Mouse (Mus musculus) embryonic facial prominence, embryonic 12.5 days (tissue): ENCODE results near the gene Tox2. TPM values are rescaled to one million over a fixed set of nuclear protein-coding genes. Genes with fewer than 3 reads are reported as not detected.

Experiments used
- ATAC-seq: fragments of 200-750 bp; cut with Nextera tagmentation; 2 replicates; pipeline ENCODE4 v1.8.0; 2017; ENCODE audit not compliant: insufficient number of reproducible peaks, insufficient read depth, low FRiP score, low TSS enrichment
- H3K27ac ChIP-seq: fragments of 300-500 bp; sonication (generic); 2 replicates; pipeline ENCODE4 v1.5.1; 2016; ENCODE audit warnings: mild to moderate bottlenecking
- H3K27me3 ChIP-seq: fragments of 300-500 bp; sonication (generic); 2 replicates; pipeline ENCODE4 v1.6.1; 2016; ENCODE audit warnings: mild to moderate bottlenecking, moderate library complexity
- H3K36me3 ChIP-seq: fragments of 300-500 bp; sonication (generic); 2 replicates; pipeline ENCODE4 v1.6.1; 2016; ENCODE audit warnings: mild to moderate bottlenecking
- H3K4me1 ChIP-seq: fragments of 300-500 bp; sonication (generic); 2 replicates; pipeline ENCODE4 v1.6.1; 2016
- H3K4me2 ChIP-seq: fragments of 300-500 bp; sonication (generic); replicated peaks from 2 replicates; pipeline ENCODE4 v1.6.1; 2016; ENCODE audit warnings: mild to moderate bottlenecking, moderate library complexity
- H3K4me3 ChIP-seq: fragments of 300-500 bp; sonication (generic); 2 replicates; pipeline ENCODE4 v1.5.1; 2016; ENCODE audit warnings: mild to moderate bottlenecking
- H3K9ac ChIP-seq: fragments of 300-500 bp; sonication (generic); 2 replicates; pipeline ENCODE4 v1.6.1; 2016; ENCODE audit warnings: mild to moderate bottlenecking, moderate library complexity
- H3K9me3 ChIP-seq: fragments of 300-500 bp; sonication (generic); 2 replicates; pipeline ENCODE4 v1.6.1; 2016; ENCODE audit warnings: mild to moderate bottlenecking, moderate library complexity
- WGBS: fragments of 180-500 bp; shearing (Covaris S2); methylation state at CpG from one replicate; pipeline ENCODE4 v1.1.7; 2016; 5-methylcytosine and 5-hydroxymethylcytosine counted together
- polyA plus RNA-seq: library from polyadenylated mRNA; unstranded; fragments of >200 nt; fragmentation: Nextera tagmentation; extraction: Ambion mirVana; gene quantifications from 2 replicates; pipeline ENCODE4 v1.2.1, GENCODE M21; 2016

Gene Tox2
- polyA plus RNA-seq, 1 experiment from 2014 or later = 6.1 TPM

GRCm38 (mm10) chr2:163205737-163206490, 3.0 kb downstream of the Tox2 start:
- Histone ChIP-seq H3K9ac (no peak overlapping the region), H3K4me2 (no peak overlapping the region), H3K4me3 (no peak overlapping the region), H3K36me3 (no peaks in the 10 kb centered on the region), H3K4me1 (peaks cover 15% of the 10 kb centered on the region; the same call in 1 of the 2 replicates), H3K27ac (no peak overlapping the region), H3K9me3 (peaks cover 11% of the 10 kb centered on the region; the same call in 1 of the 2 replicates), H3K27me3 (peaks cover 46% of the 10 kb centered on the region)
- no peak for ATAC-seq
- 51% methylated on average over 17 of the region's 17 CpGs for WGBS

- H3K4me1 ChIP-seq = peaks cover 15% of the 10 kb centered on the region; the same call in 1 of the 2 replicates
- H3K27me3 ChIP-seq = peaks cover 43% of the 10 kb centered on the region
- no peak for ATAC-seq
- 100% methylated on average over 2 of the region's 2 CpGs for WGBS
- peaks cover 4% of the 10 kb centered on the region; the same call in 1 of the 2 replicates for H3K9me3 ChIP-seq
- H3K36me3 ChIP-seq = no peaks in the 10 kb centered on the region
- H3K9ac ChIP-seq = no peak overlapping the region
- H3K4me2 ChIP-seq = no peak overlapping the region
- H3K27ac ChIP-seq = no peak overlapping the region
- no peak overlapping the region for H3K4me3 ChIP-seq
Observed at GRCm38 (mm10) chr2:163207315-163207714, 4.4 kb downstream of the Tox2 start.

DNA sequence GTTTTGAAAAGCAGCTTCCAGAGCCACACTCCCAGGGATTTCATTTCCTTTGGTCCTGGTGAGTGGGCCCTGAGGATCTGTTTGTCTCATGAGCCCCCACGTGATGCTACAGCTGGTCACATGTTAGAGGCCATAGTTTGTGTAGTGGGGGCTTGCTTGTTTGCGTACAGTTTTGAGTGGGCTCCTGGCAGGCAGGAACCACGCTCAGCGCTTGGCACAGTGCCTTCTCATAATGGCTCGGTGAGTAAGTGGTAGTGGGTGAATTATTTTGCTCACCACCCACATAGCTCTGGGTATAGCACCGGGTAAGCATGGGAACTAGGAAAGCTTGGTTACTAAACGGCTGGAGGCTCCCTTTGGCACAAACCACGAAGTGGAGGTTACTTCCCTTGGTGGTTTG, 6.2 kb downstream of the Tox2 start:
- no peak for ATAC-seq
- H3K4me1 ChIP-seq = peaks cover 8% of the 10 kb centered on the region; the same call in 1 of the 2 replicates

DNA sequence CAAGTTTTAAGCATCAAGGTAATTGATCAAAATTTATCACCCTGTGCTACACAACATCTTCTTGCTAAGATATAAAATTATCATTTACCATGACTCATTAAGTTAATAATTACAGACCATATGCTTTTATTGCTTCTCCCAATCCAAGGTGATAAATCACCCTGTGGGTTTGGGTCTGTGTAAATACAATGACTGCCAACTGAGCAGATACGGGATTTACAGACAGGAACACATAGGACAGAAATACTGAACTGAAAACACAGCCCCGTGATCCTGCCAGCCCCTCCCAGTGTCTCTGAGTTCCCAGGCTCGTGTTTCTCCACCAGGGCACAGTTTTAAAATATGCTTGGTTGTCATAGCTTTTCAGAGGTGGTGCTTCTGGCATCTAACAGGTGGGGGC, 10.2 kb downstream of the Tox2 start:
- Histone ChIP-seq H3K4me1 (no peaks in the 10 kb centered on the region), H3K9me3 (no peaks in the 10 kb centered on the region), H3K9ac (no peak overlapping the region), H3K4me2 (no peak overlapping the region), H3K4me3 (no peak overlapping the region), H3K36me3 (no peaks in the 10 kb centered on the region), H3K27me3 (0 out of 2 replicates have a peak, but pooled peaks cover 5% of the 10 kb centered on the region), H3K27ac (no peak overlapping the region)
- WGBS = 55% methylated on average over 3 of the region's 3 CpGs
- ATAC-seq = no peak

More for the DNA sequence above, 6.2 kb downstream of the Tox2 start:
- no peak overlapping the region for H3K27ac ChIP-seq
- H3K9ac ChIP-seq = no peak overlapping the region
- no peak overlapping the region for H3K4me2 ChIP-seq
- H3K4me3 ChIP-seq = no peak overlapping the region
- no peaks in the 10 kb centered on the region for H3K36me3 ChIP-seq
- H3K9me3 ChIP-seq = peaks cover 4% of the 10 kb centered on the region; the same call in 1 of the 2 replicates
- H3K27me3 ChIP-seq = peaks cover 30% of the 10 kb centered on the region
- WGBS = 90% methylated on average over 8 of the region's 8 CpGs

DNA sequence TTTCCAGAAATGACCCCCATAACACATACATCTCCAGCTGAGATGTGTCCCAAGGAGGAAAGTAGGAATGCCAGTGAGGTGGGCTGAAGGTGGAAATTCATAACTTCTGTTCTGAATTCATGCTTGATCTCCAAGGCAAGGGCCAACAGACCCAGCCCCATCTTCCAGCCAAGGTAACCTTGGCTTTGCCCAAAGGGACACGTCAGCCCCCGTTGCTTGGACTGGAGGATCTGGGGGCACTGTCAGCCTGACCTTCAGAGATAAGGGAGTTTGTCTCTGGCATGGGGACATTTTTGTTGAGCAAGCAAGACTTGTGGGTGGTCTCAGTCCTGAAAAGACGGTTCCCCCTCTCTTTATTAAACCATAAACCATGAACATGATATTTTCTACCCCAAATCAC, 15.2 kb downstream of the Tox2 start:
- Histone ChIP-seq H3K27ac (no peak overlapping the region), H3K4me3 (no peak overlapping the region), H3K36me3 (no peaks in the 10 kb centered on the region), H3K4me1 (0 out of 2 replicates have a peak, but pooled peaks cover 4% of the 10 kb centered on the region), H3K27me3 (no peaks in the 10 kb centered on the region), H3K9ac (no peak overlapping the region), H3K4me2 (no peak overlapping the region), H3K9me3 (no peaks in the 10 kb centered on the region)
- ATAC-seq = no peak
- 71% methylated on average over 3 of the region's 3 CpGs for WGBS

- Histone ChIP-seq H3K27ac (no peak overlapping the region), H3K9ac (no peak overlapping the region), H3K36me3 (no peaks in the 10 kb centered on the region), H3K4me3 (no peak overlapping the region), H3K27me3 (0 out of 2 replicates have a peak, but pooled peaks cover 2% of the 10 kb centered on the region), H3K4me1 (0 out of 2 replicates have a peak, but pooled peaks cover 4% of the 10 kb centered on the region), H3K4me2 (no peak overlapping the region), H3K9me3 (no peaks in the 10 kb centered on the region)
- no peak for ATAC-seq
- WGBS = 60% methylated on average over 7 of the region's 7 CpGs
Observed at GRCm38 (mm10) chr2:163218571-163218970, 15.6 kb downstream of the Tox2 start.

DNA sequence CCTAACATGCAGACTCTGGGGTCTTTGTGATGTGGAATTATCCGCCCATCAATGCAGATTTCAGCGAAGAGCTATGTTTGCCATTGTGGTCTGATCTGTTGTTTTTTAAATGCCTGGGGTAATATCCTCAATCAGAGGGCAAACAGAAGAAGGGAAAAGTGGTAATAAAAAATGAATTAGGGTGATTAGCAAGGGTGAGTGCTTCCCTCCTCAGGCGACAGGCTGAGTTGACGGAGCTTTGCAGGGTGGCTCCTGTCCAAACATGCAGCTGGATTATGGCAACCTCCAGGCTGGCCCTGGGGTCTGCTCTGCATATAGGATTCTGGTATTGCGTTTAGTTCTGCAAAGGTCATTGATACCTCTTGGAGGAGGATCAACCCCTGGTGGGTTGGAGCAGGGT, 16.5 kb downstream of the Tox2 start:
- 0 out of 2 replicates have a peak, but pooled peaks cover 2% of the 10 kb centered on the region for H3K27me3 ChIP-seq
- no peak for ATAC-seq
- H3K4me2 ChIP-seq = no peak overlapping the region
- no peak overlapping the region for H3K9ac ChIP-seq
- no peaks in the 10 kb centered on the region for H3K36me3 ChIP-seq
- H3K4me3 ChIP-seq = no peak overlapping the region
- 0 out of 2 replicates have a peak, but pooled peaks cover 4% of the 10 kb centered on the region for H3K4me1 ChIP-seq
- WGBS = 63% methylated on average over 5 of the region's 5 CpGs
- no peaks in the 10 kb centered on the region for H3K9me3 ChIP-seq
- no peak overlapping the region for H3K27ac ChIP-seq

GRCm38 (mm10) chr2:163220706-163221105, 17.8 kb downstream of the Tox2 start:
- H3K4me2 ChIP-seq = no peak overlapping the region
- no peak overlapping the region for H3K9ac ChIP-seq
- H3K9me3 ChIP-seq = no peaks in the 10 kb centered on the region
- 0 out of 2 replicates have a peak, but pooled peaks cover 2% of the 10 kb centered on the region for H3K27me3 ChIP-seq
- H3K4me1 ChIP-seq = 0 out of 2 replicates have a peak, but pooled peaks cover 6% of the 10 kb centered on the region
- ATAC-seq = no peak
- H3K4me3 ChIP-seq = no peak overlapping the region
- WGBS = 88% methylated on average over 11 of the region's 11 CpGs
- no peak overlapping the region for H3K27ac ChIP-seq
- no peaks in the 10 kb centered on the region for H3K36me3 ChIP-seq

- Histone ChIP-seq H3K9ac (no peak overlapping the region), H3K4me3 (no peak overlapping the region), H3K9me3 (no peaks in the 10 kb centered on the region), H3K4me1 (0 out of 2 replicates have a peak, but pooled peaks cover 2% of the 10 kb centered on the region), H3K36me3 (no peaks in the 10 kb centered on the region), H3K4me2 (no peak overlapping the region), H3K27ac (no peak overlapping the region), H3K27me3 (0 out of 2 replicates have a peak, but pooled peaks cover 2% of the 10 kb centered on the region)
- 79% methylated on average over 15 of the region's 15 CpGs for WGBS
- no peak for ATAC-seq
Observed at GRCm38 (mm10) chr2:163225302-163225701, 22.4 kb downstream of the Tox2 start.

GRCm38 (mm10) chr2:163229050-163229449, 26.1 kb downstream of the Tox2 start:
- Histone ChIP-seq H3K9ac (no peak overlapping the region), H3K4me3 (no peak overlapping the region), H3K27me3 (no peaks in the 10 kb centered on the region), H3K4me2 (no peak overlapping the region), H3K27ac (no peak overlapping the region), H3K4me1 (0 out of 2 replicates have a peak, but pooled peaks cover 2% of the 10 kb centered on the region), H3K36me3 (no peaks in the 10 kb centered on the region), H3K9me3 (no peaks in the 10 kb centered on the region)
- ATAC-seq = no peak
- WGBS = 74% methylated on average over 9 of the region's 9 CpGs

DNA sequence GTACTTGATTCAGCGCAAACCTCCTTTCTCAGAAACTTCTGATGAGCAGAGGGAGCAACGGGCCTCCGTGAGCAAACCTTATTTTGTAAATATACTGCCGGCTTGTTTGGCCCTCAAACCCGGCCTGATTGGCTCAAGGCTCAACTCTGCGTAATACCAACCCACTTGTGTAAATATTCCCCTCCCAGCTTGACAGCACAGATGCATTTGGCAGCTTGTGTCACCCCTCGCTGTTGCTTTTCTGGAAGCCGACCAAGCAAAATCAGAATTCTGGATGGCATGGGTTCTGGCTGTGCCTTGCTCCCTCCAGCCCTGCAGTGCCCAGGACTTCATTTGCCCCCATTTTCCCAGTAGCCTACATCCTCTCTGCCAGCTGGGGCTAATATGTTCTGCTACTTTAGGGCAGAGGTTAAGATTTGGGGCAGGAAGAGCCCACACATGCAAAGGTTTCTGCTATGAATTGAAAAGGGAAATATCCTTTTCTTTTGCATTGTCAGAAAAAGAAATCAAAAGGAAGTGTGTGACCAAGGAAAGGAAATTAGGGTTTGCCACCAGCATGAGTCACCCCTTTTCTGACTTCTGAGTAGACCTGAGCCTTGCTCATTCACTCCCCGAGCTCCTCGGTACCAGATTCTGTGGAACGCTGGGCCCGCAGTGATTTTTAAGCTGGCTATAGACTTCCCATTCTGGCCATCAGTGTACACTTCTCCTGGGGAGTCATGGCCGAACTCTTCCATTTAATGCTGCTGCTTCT, 29.0 kb downstream of the Tox2 start:
- Histone ChIP-seq H3K4me3 (no peak overlapping the region), H3K9me3 (no peaks in the 10 kb centered on the region), H3K27me3 (no peaks in the 10 kb centered on the region), H3K4me1 (no peaks in the 10 kb centered on the region), H3K36me3 (no peaks in the 10 kb centered on the region), H3K4me2 (no peak overlapping the region), H3K9ac (no peak overlapping the region), H3K27ac (no peak overlapping the region)
- no peak for ATAC-seq
- WGBS = 74% methylated on average over 13 of the region's 13 CpGs
